Mouse (Mus musculus) cerebellum, adult 2 months (tissue): ENCODE data around the gene Chrng. TPM values are rescaled to one million over a fixed set of nuclear protein-coding genes. Genes with fewer than 3 reads are reported as not detected.
A peak's percentile ranks its signal among the peaks of the same experiment; 100 is the strongest.

Experiments
- DNase-seq, 2 experiments: peaks; one replicate each; pipeline ENCODE4 v3.0.0; 2021
- H3K27ac ChIP-seq: fragments of 200-500 bp; 2 replicates; pipeline ENCODE4 v1.5.1; 2012; ENCODE audit warnings: low read length, control low read depth, inconsistent platforms; ENCODE audit not compliant: insufficient read depth
- H3K27me3 ChIP-seq: fragments of 200-500 bp; 2 replicates; pipeline ENCODE4 v1.6.1; 2012; ENCODE audit warnings: inconsistent platforms, mild to moderate bottlenecking, low read length, moderate library complexity; ENCODE audit not compliant: control insufficient read depth, insufficient read depth
- H3K4me1 ChIP-seq: fragments of 200-500 bp; 2 replicates; pipeline ENCODE4 v1.6.1; 2011; ENCODE audit warnings: low read length; ENCODE audit not compliant: control insufficient read depth, insufficient read depth
- H3K4me3 ChIP-seq: fragments of 200-500 bp; replicated peaks from 2 replicates; pipeline ENCODE3; 2011; ENCODE audit warnings: mild to moderate bottlenecking, low read depth, low read length, control low read depth; ENCODE audit not compliant: insufficient read depth
- CTCF ChIP-seq: fragments of 200-500 bp; IDR thresholded peaks from 2 replicates; pipeline ENCODE4 v1.5.1; 2011; ENCODE audit warnings: low read depth, mild to moderate bottlenecking, control low read depth, low read length, moderate library complexity, borderline replicate concordance; ENCODE audit not compliant: insufficient read depth
- POLR2A ChIP-seq: fragments of 200-500 bp; IDR thresholded peaks from 2 replicates; pipeline ENCODE4 v1.6.1; 2011; ENCODE audit warnings: low read length, control low read depth, borderline replicate concordance; ENCODE audit not compliant: insufficient read depth
- WGBS: fragments of 180-500 bp; shearing (Covaris S2); methylation state at CpG from one replicate; pipeline ENCODE4 v1.1.7; 2018; 5-methylcytosine and 5-hydroxymethylcytosine counted together
- polyA plus RNA-seq: library from polyadenylated mRNA; depleted of rRNA; stranded (reverse); fragments of >200 nt; gene quantifications from 2 replicates; pipeline ENCODE4 v1.2.3, GENCODE M21; 2012

Chrng gene
- polyA plus RNA-seq, 1 experiment, result not detected

- TF ChIP-seq CTCF (no peak), POLR2A (no peak)
- 8% methylated on average over 1 of the region's 1 CpGs for WGBS
- H3K4me1 ChIP-seq, result no peaks in the 10 kb centered on the region
- no peaks in the 10 kb centered on the region for H3K27me3 ChIP-seq
- DNase-seq, result no peak
- no peak overlapping the region for H3K27ac ChIP-seq
- H3K4me3 ChIP-seq, result no peak overlapping the region
These were observed 2.6 kb upstream of the Chrng start for GRCm38 (mm10) chr1:87201848-87202247.

GRCm38 (mm10) chr1:87203779-87204178, 678 bp upstream of the Chrng start:
- Histone ChIP-seq H3K4me3 (no peak overlapping the region), H3K4me1 (no peaks in the 10 kb centered on the region), H3K27me3 (no peaks in the 10 kb centered on the region), H3K27ac (no peak overlapping the region)
- WGBS, result 71% methylated on average over 5 of the region's 5 CpGs
- no peak for TF ChIP-seq CTCF
- no peak for TF ChIP-seq POLR2A
- no peak for DNase-seq

GRCm38 (mm10) chr1:87205038-87205437, 581 bp downstream of the Chrng start:
- Histone ChIP-seq H3K4me3 (no peak overlapping the region), H3K27me3 (no peaks in the 10 kb centered on the region), H3K27ac (no peak overlapping the region), H3K4me1 (no peaks in the 10 kb centered on the region)
- 77% methylated on average over 6 of the region's 6 CpGs for WGBS
- no peak for DNase-seq
- TF ChIP-seq POLR2A (no peak), CTCF (no peak)

GRCm38 (mm10) chr1:87205502-87205901, 1.0 kb downstream of the Chrng start:
- 40% methylated on average over 3 of the region's 3 CpGs for WGBS
- TF ChIP-seq POLR2A, result no peak
- no peak for TF ChIP-seq CTCF

GRCm38 (mm10) chr1:87206339-87206738, 1.9 kb downstream of the Chrng start:
- H3K27ac ChIP-seq, result no peak overlapping the region
- 23% methylated on average over 17 of the region's 17 CpGs for WGBS
- TF ChIP-seq CTCF (no peak), POLR2A (no peak)
- no peaks in the 10 kb centered on the region for H3K27me3 ChIP-seq
- DNase-seq, result no peak
- no peak overlapping the region for H3K4me3 ChIP-seq
- no peaks in the 10 kb centered on the region for H3K4me1 ChIP-seq

More at GRCm38 (mm10) chr1:87205502-87205901, 1.0 kb downstream of the Chrng start:
- Histone ChIP-seq H3K4me3 (no peak overlapping the region), H3K27ac (no peak overlapping the region), H3K4me1 (no peaks in the 10 kb centered on the region), H3K27me3 (no peaks in the 10 kb centered on the region)
- DNase-seq, result no peak

GRCm38 (mm10) chr1:87211431-87211830, 7.0 kb downstream of the Chrng start:
- 80% methylated on average over 4 of the region's 4 CpGs for WGBS
- Histone ChIP-seq H3K4me3 (no peak overlapping the region), H3K27ac (no peak overlapping the region), H3K27me3 (no peaks in the 10 kb centered on the region), H3K4me1 (no peaks in the 10 kb centered on the region; the same call in 1 of the 2 replicates)
- TF ChIP-seq CTCF, result no peak
- no peak for TF ChIP-seq POLR2A
- DNase-seq, result no peak

- TF ChIP-seq CTCF (no peak), POLR2A (peak; percentile 90)
- peak within 1 kb of the TSS; percentile 100 for H3K4me3 ChIP-seq
- no peaks in the 10 kb centered on the region for H3K27me3 ChIP-seq
- peak within 1 kb of the TSS; percentile 70 for H3K27ac ChIP-seq
- WGBS, result under 1% methylated on average over 97 of the region's 99 CpGs
- no peaks in the 10 kb centered on the region; the same call in 1 of the 2 replicates for H3K4me1 ChIP-seq
- DNase-seq, result peak; percentile 93
These were observed 9.6 kb downstream of the Chrng start, which contains the start of gene Eif4e2 for GRCm38 (mm10) chr1:87213735-87214704. Gene Eif4e2 (plus strand): TSS chr1:87213914.

- Histone ChIP-seq H3K27ac (no peak overlapping the region), H3K27me3 (no peaks in the 10 kb centered on the region), H3K4me3 (peak overlapping the region; percentile 100), H3K4me1 (no peaks in the 10 kb centered on the region; the same call in 1 of the 2 replicates)
- no peak for DNase-seq
- no peak for TF ChIP-seq CTCF
- TF ChIP-seq POLR2A, result no peak
- WGBS, result 18% methylated on average over 4 of the region's 4 CpGs
These were observed 10.3 kb downstream of the Chrng start for GRCm38 (mm10) chr1:87214748-87215147.
